Mouse (Mus musculus): Measurements from ENCODE around the gene Ccdc36. TPM values are rescaled to one million over a fixed set of nuclear protein-coding genes. Genes with fewer than 3 reads are reported as not detected.

The Ccdc36 gene
- 1.0 and 1.2 TPM in 2 replicates for polyA plus RNA-seq (2015; fragmentation: Nextera tagmentation; extraction: Ambion mirVana)

- Histone ChIP-seq H3K9ac (no peak within 1 kb of the TSS), H3K27me3 (no peaks in the 10 kb centered on the region), H3K4me3 (no peak within 1 kb of the TSS), H3K27ac (no peak within 1 kb of the TSS), H3K9me3 (no peaks in the 10 kb centered on the region), H3K36me3 (no peaks in the 10 kb centered on the region), H3K4me2 (no peak within 1 kb of the TSS), H3K4me1 (replicated peaks) (peaks cover 5% of the 10 kb centered on the region; the same call in 1 of the 2 replicates)
- no peak for ATAC-seq (ENCODE audit: low FRiP score)
Measured at GRCm38 (mm10) chr9:108428384-108428783, at the start of gene Ccdc36. TSS of gene Ccdc36 (minus strand) at chr9:108428484.

- 100% methylated on average over 1 of the region's 1 CpGs for WGBS
- Histone ChIP-seq H3K4me2 (no peak overlapping the region), H3K36me3 (no peaks in the 10 kb centered on the region), H3K9me3 (no peaks in the 10 kb centered on the region), H3K4me3 (no peak overlapping the region), H3K9ac (no peak overlapping the region), H3K4me1 (replicated peaks) (peaks cover 11% of the 10 kb centered on the region), H3K27ac (no peak overlapping the region), H3K27me3 (no peaks in the 10 kb centered on the region)
- ATAC-seq (ENCODE audit: low FRiP score) = no peak
Measured at GRCm38 (mm10) chr9:108474528-108474927, 46.2 kb upstream of the Ccdc36 start.

DNA sequence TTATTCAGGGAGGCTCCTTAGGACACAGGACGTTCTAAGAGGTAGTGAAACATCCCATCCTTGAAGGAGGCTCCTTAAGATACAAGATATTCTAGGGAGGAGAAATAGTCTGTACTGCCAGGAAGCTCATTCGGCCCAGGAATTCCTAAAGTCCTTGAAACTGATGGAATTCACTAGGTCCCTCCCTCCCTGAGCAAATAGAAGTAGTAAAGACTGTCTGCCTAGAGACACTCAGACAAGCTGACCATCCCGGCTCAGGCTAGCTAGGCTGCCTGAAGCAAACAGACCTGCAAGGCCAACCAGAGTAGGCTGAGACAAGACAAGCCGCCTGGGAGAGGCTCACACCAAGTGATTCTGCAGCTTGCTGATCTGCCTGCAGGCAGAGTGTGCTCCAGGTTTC lies 41.6 kb upstream of the Ccdc36 start:
- no peaks in the 10 kb centered on the region for H3K4me1 ChIP-seq (replicated peaks)
- no peak overlapping the region for H3K4me3 ChIP-seq
- H3K36me3 ChIP-seq = peaks cover 33% of the 10 kb centered on the region
- H3K4me2 ChIP-seq = no peak overlapping the region
- WGBS = 74% methylated on average over 4 of the region's 4 CpGs
- no peak overlapping the region for H3K9ac ChIP-seq
- no peaks in the 10 kb centered on the region for H3K27me3 ChIP-seq
- no peak for ATAC-seq (ENCODE audit: low FRiP score)
- no peak overlapping the region for H3K27ac ChIP-seq
- H3K9me3 ChIP-seq = no peaks in the 10 kb centered on the region

- Histone ChIP-seq H3K4me1 (replicated peaks) (no peaks in the 10 kb centered on the region), H3K9ac (no peak overlapping the region), H3K4me3 (no peak overlapping the region), H3K27me3 (no peaks in the 10 kb centered on the region), H3K4me2 (no peak overlapping the region), H3K9me3 (no peaks in the 10 kb centered on the region), H3K27ac (no peak overlapping the region), H3K36me3 (peaks cover 37% of the 10 kb centered on the region)
- ATAC-seq (ENCODE audit: low FRiP score) = no peak
- WGBS = 81% methylated on average over 5 of the region's 5 CpGs
Measured at GRCm38 (mm10) chr9:108469430-108469829, 41.1 kb upstream of the Ccdc36 start.

DNA sequence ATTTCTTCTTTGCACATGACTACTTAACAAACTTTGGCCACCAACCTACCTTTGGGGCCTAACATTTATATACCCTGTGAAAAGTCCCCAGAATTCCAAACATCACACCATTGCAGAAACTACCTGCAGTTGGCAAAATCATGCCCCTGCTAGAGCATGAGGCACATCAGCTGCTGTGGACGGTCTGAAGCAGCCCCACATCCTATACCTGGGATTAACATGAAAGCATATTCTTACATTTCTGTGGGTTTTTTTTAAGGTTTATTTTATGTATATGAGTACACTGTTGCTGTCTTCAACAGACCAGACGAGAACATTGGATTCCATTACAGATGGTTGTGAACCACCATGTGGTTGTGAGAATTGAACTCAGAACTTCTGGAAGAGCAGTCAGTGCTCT lies 37.9 kb upstream of the Ccdc36 start:
- WGBS = 97% methylated on average over 2 of the region's 2 CpGs
- no peak overlapping the region for H3K27ac ChIP-seq

GRCm38 (mm10) chr9:108463713-108464112 lies 35.4 kb upstream of the Ccdc36 start:
- ATAC-seq (ENCODE audit: low FRiP score) = no peak
- no peak overlapping the region for H3K4me3 ChIP-seq
- H3K9ac ChIP-seq = no peak overlapping the region
- H3K9me3 ChIP-seq = no peaks in the 10 kb centered on the region
- H3K4me2 ChIP-seq = no peak overlapping the region
- peaks cover 55% of the 10 kb centered on the region for H3K36me3 ChIP-seq
- H3K27ac ChIP-seq = no peak overlapping the region
- WGBS = 98% methylated on average over 9 of the region's 9 CpGs
- 0 out of 2 replicates have a peak, but pooled peaks cover 3% of the 10 kb centered on the region for H3K27me3 ChIP-seq
- H3K4me1 ChIP-seq (replicated peaks) = peaks cover 21% of the 10 kb centered on the region

More for the DNA sequence above, 37.9 kb upstream of the Ccdc36 start:
- Histone ChIP-seq H3K27me3 (no peaks in the 10 kb centered on the region), H3K9ac (no peak overlapping the region), H3K9me3 (no peaks in the 10 kb centered on the region), H3K36me3 (peaks cover 55% of the 10 kb centered on the region), H3K4me3 (no peak overlapping the region), H3K4me2 (no peak overlapping the region), H3K4me1 (replicated peaks) (peaks cover 13% of the 10 kb centered on the region)
- no peak for ATAC-seq (ENCODE audit: low FRiP score)

DNA sequence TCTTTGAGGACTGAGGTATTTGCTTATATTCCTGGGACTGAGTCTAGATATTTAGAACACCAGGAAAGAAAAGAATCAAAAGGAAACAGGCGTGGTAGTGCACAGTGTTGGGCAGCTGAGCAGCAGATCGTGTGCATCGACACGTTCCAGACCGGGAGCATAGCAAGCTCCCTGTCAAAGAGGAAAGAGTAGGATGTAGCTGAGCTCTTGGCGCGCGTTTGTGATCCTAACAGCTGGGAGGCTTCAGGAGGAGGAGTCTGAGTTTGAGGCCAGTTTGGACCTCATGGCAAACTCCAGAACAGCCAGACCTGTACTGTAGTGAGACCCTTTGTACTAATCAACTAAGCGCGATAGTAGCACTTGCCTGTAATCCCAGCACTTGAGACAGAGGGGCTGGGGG lies 33.9 kb upstream of the Ccdc36 start:
- 0 out of 2 replicates have a peak overlapping the region, but pooled peaks have one; percentile 39 for H3K9ac ChIP-seq
- peak overlapping the region; percentile 80; the same call in 1 of the 2 replicates for H3K4me2 ChIP-seq
- WGBS = 93% methylated on average over 10 of the region's 10 CpGs
- no peak overlapping the region for H3K27ac ChIP-seq
- H3K27me3 ChIP-seq = 0 out of 2 replicates have a peak, but pooled peaks cover 3% of the 10 kb centered on the region
- H3K4me1 ChIP-seq (replicated peaks) = peaks cover 21% of the 10 kb centered on the region
- H3K4me3 ChIP-seq = no peak overlapping the region
- H3K9me3 ChIP-seq = no peaks in the 10 kb centered on the region
- no peak for ATAC-seq (ENCODE audit: low FRiP score)
- H3K36me3 ChIP-seq = peaks cover 45% of the 10 kb centered on the region

GRCm38 (mm10) chr9:108461675-108462074 lies 33.4 kb upstream of the Ccdc36 start:
- peaks cover 21% of the 10 kb centered on the region for H3K4me1 ChIP-seq (replicated peaks)
- 0 out of 2 replicates have a peak, but pooled peaks cover 3% of the 10 kb centered on the region for H3K27me3 ChIP-seq
- H3K27ac ChIP-seq = no peak overlapping the region
- H3K4me2 ChIP-seq = peak overlapping the region; percentile 80
- no peak for ATAC-seq (ENCODE audit: low FRiP score)
- peak overlapping the region; percentile 89 for H3K4me3 ChIP-seq
- peak overlapping the region; percentile 91 for H3K9ac ChIP-seq
- 93% methylated on average over 5 of the region's 5 CpGs for WGBS
- peaks cover 40% of the 10 kb centered on the region for H3K36me3 ChIP-seq
- H3K9me3 ChIP-seq = no peaks in the 10 kb centered on the region

GRCm38 (mm10) chr9:108461181-108461631 lies 32.9 kb upstream of the Ccdc36 start, which contains the start of gene Klhdc8b:
TSS of gene Klhdc8b (minus strand) at chr9:108461581.
- Histone ChIP-seq H3K4me1 (replicated peaks) (peaks cover 21% of the 10 kb centered on the region), H3K27me3 (peaks cover 7% of the 10 kb centered on the region), H3K4me2 (peak within 1 kb of the TSS; percentile 80), H3K9ac (peak within 1 kb of the TSS; percentile 91), H3K27ac (peak within 1 kb of the TSS; percentile 90), H3K36me3 (peaks cover 35% of the 10 kb centered on the region), H3K4me3 (peak within 1 kb of the TSS; percentile 89), H3K9me3 (no peaks in the 10 kb centered on the region)
- 27% methylated on average over 11 of the region's 11 CpGs for WGBS
- ATAC-seq (ENCODE audit: low FRiP score) = no peak

DNA sequence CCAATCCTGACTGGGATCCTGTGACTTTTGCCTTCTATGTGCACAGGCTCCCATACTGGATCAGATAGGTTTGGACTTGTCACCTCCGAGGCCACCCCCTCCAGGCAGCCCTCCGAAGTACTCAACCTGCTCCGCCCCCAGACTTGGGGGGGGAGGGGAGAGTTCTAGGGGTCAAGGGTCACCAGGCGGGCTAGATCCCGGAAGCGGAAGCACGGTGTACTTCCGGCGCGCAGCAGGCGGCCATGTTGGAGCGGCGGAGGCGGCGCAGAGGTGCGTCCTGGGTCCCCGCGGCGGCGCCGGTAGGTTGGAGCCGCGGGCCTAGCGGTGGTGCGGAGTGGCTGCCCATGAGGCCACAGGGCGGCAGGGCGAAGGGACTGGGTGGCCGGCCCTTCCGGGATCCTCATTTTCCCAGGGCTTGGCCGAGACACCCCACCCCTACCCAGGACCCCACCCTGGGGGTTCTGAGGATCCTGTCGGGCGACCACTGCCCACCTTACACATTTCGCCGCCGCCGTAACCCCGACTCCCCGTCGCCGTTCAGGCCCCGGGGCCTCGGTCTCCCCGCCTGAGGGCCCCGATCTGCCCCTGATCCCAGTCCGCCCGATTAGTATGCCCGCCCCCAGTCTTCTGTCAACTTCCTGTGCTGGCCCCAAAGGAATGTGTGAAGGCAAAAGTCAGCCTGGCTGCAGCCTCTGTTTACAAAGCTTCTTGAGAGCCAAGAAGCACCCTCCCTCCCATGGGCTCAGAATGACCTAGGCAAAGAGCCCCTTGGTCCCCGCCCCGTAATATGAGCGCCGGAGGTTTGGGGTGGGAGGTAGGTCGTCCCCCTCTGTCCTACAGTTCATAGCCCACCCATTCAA lies 32.3 kb upstream of the Ccdc36 start, which contains the start of gene Ccdc71:
Gene Ccdc71 (plus strand): TSS at position 209 of the 860 bp plus-strand sequence.
- Histone ChIP-seq H3K9me3 (no peaks in the 10 kb centered on the region), H3K4me2 (peak within 1 kb of the TSS; percentile 80), H3K36me3 (peaks cover 29% of the 10 kb centered on the region), H3K9ac (peak within 1 kb of the TSS; percentile 91), H3K27ac (peak within 1 kb of the TSS; percentile 90), H3K4me1 (replicated peaks) (peaks cover 21% of the 10 kb centered on the region), H3K4me3 (peak within 1 kb of the TSS; percentile 89), H3K27me3 (peaks cover 13% of the 10 kb centered on the region)
- ATAC-seq (ENCODE audit: low FRiP score) = peak; percentile 83
- WGBS = under 1% methylated on average over 45 of the region's 52 CpGs

GRCm38 (mm10) chr9:108459939-108460318 lies 31.6 kb upstream of the Ccdc36 start:
- H3K4me1 ChIP-seq (replicated peaks) = peaks cover 21% of the 10 kb centered on the region
- peaks cover 14% of the 10 kb centered on the region for H3K27me3 ChIP-seq
- H3K36me3 ChIP-seq = peaks cover 23% of the 10 kb centered on the region
- H3K4me3 ChIP-seq = peak overlapping the region; percentile 89
- no peak overlapping the region for H3K9ac ChIP-seq
- 92% methylated on average over 1 of the region's 1 CpGs for WGBS
- peak overlapping the region; percentile 80 for H3K4me2 ChIP-seq
- peak; percentile 10 for ATAC-seq (ENCODE audit: low FRiP score)
- no peaks in the 10 kb centered on the region for H3K9me3 ChIP-seq
- peak overlapping the region; percentile 90 for H3K27ac ChIP-seq

DNA sequence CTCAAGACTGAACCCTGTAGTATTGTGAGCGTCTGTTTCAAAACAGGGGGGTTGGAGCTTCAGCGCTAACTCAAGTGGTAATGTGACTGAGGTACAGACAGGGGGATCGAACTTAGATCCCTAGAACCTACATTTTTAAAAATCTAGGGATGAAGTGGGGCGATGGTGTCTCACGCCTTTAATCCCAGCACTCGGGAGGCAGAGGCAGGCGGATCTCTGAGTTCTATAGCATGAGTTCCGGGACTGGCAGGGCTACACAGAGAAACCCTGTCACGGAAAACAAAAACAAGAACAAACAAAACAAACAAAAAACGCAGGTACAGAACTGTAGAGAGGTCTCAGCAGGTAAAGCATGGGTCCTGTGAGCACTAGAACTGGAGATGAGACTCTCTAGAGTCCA lies 28.7 kb upstream of the Ccdc36 start:
- H3K4me2 ChIP-seq = no peak overlapping the region
- no peak overlapping the region for H3K9ac ChIP-seq
- peaks cover 34% of the 10 kb centered on the region for H3K4me1 ChIP-seq (replicated peaks)
- no peaks in the 10 kb centered on the region for H3K36me3 ChIP-seq
- H3K27me3 ChIP-seq = peaks cover 14% of the 10 kb centered on the region
- 87% methylated on average over 10 of the region's 10 CpGs for WGBS
- no peak overlapping the region for H3K27ac ChIP-seq
- no peak for ATAC-seq (ENCODE audit: low FRiP score)
- no peaks in the 10 kb centered on the region for H3K9me3 ChIP-seq
- no peak overlapping the region for H3K4me3 ChIP-seq
